Mouse (Mus musculus) adrenal gland, postnatal 10 days (tissue): Measurements from ENCODE around the gene Tada2b. TPM values are rescaled to one million over a fixed set of nuclear protein-coding genes. Genes with fewer than 3 reads are reported as not detected.

Experiments used
- DNase-seq: peaks from one replicate; pipeline ENCODE4 v3.0.0; 2021; ENCODE audit warnings: mixed read lengths
- long read RNA-seq, 2 experiments: library from polyadenylated mRNA; stranded (forward); transcript quantifications; one replicate each; pipeline ENCODE4 v2.0.0; 2021
- total RNA-seq, 2 experiments: library from RNA; stranded (reverse); gene quantifications; 2 replicates each; pipeline ENCODE4 v1.2.3; 2021

The Tada2b gene
- total RNA-seq: 10 to 100 TPM; 32.6 to 34.8 TPM
- long read RNA-seq, experiment 1, transcript Tada2b-201 (2 exons, 3,791 nt): major isoform, 29 of 58 reads
- long read RNA-seq, experiment 1, partial matches to known transcripts: 0 of 58 reads
- long read RNA-seq, experiment 1, other reads (novel, unspliced or antisense): 29 of 58 reads
- long read RNA-seq, experiment 2, transcript Tada2b-201 (2 exons, 3,791 nt): major isoform, 9 of 19 reads
- long read RNA-seq, experiment 2, partial matches to known transcripts: 10 of 19 reads
- long read RNA-seq, experiment 2, other reads (novel, unspliced or antisense): 0 of 19 reads

DNA sequence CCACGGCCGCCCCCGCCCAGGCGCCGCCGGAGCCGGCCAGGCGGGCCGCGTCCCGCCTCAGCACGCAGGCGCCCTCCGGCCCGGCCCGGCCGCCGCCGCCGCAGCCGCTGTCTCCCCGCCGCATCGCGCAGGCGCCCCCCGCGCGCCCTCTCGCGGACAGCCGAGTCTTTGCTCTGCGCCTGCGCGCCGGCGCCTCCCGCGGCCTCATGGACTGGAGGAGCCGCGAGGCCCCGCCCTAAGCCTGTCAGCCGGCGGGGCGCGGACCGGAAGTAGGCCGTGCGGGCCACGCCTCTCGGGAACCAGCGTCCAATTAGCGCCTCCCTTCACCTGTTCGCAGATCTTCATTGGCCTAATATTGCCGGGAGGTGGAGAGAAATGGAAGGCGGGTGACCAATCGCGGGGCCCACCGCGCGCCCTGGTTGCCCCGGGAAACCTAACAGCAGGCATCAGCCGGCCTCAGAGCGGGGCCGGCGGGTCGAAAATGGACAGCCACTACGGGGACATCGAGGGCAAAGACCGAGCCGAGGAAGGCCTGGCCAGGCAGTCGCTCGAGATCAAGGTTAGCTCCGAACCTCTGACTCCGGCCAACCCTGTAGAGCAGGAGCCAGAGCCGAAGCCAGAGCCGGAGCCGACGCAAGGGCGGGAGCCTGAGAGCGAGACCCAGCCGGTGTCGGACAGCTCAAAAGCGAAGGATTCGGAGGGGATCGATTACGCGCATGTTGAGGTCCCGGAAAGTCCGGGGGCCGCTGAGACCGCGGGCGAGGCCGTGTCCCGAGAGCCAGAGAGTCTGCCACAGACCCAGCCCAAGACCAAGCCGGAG, at the start of gene Tada2b, which contains the start of gene Ccdc96:
Tada2b (minus strand) TSS at position 115 of the 820 bp plus-strand sequence.
Ccdc96 (plus strand) TSS at position 418 of the 820 bp plus-strand sequence.
- peak; percentile 97 for DNase-seq

DNA sequence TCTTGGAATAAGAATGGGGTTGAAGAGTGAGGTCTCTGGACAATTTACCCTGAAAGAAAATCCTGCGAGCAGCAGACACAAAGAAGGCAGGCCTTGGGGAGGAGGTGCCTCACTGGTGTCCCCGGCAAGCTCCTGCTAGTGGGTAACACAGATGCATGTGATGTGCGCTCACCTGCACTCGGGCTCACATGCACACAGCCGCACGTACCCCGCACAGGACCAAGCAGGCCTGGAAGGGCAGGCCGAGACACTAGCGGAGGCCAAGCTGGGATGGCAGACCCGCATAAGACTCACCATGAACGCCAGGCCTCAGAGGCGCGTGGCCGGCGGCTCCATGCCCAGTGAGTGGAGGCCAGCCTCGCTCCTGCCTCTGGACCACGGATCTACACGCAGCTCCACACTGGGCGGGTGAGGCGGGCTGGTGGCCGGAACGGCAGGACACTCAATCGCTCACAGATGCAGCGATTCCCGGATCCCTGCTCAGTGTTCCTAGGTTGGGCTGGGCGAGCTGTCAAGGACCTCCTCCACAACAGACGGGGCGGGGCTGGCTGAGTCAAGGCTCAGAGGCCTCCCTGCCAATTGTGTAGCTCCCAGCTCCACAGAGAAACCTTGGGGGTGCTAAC, 46.2 kb upstream of the Tada2b start:
- DNase-seq: peak; percentile 98

DNA sequence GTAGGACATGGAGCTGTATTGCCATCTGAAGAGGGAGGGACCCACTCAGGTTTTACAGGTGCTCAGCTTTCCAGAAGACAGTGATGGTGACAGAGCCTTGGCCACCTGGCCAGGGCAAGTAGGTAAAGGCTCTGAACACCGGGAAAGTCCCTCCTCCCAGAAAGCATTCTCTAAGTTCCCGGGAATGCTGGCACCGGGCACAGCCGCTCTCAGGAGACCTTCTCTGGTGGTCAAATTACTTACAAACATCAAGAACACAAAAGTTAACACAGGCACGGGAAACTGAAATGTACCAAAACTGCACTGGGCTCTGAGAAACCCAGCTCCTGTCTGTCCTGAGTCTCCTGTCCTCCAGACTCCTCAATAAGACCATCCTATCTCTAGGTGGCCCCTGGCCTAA, 45.6 kb upstream of the Tada2b start:
- DNase-seq: no peak

DNA sequence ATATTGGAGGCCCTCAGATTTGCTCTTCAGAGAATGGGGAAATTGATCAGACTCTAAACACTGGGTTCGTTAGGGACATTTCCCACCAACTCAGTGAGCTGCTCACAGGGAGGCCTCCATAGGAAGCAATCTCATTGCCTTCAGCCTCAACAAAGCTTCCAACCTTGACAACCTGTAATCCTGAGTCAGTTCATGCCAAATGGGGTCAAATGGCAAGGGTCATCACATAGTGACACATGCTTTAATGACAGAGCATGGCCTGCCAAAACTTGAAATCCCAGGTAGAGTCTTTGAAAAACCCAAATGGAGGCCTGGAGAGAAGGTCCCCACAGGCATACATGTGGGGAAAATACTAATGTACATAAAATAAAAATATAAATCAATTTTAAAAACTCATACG, 42.8 kb upstream of the Tada2b start:
- DNase-seq: no peak

DNA sequence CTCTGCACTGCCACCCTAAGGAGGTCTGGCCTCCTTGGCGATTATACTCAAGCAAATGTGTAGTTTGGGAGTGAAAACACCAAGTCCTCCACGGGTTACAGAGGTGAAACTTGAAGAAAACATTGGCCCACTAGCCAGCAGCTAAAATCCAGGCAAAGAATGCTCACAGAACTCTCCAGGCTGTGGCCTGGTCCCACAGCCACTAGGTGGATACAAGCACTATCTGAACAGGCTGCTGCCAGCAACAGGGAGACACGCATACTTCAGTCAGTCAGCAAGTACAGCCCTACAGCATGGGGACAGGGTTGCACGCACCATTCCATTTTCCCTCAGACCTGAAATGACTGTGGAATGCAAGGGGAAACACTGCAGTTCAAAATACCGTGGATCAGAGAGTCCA, 42.2 kb upstream of the Tada2b start:
- peak; percentile 38 for DNase-seq

DNA sequence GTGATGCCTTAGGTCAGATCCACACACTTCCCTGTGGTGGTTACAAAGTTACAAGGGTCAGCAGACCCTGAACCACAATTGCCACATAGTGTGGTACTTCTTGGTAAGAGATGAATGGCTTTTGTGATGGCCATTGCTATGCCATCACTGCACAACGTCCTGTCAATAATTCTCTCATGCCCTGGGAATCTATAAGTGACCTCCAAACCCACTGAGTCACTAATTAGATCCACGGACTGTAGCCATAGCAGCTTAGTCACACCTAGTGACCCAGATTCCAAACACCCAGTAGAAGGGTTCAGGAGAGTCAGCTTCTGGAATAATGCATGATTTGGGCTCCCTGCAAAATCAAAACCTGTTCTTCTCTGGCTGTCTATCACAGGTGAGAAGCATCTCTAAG, 41.1 kb upstream of the Tada2b start:
- no peak for DNase-seq

DNA sequence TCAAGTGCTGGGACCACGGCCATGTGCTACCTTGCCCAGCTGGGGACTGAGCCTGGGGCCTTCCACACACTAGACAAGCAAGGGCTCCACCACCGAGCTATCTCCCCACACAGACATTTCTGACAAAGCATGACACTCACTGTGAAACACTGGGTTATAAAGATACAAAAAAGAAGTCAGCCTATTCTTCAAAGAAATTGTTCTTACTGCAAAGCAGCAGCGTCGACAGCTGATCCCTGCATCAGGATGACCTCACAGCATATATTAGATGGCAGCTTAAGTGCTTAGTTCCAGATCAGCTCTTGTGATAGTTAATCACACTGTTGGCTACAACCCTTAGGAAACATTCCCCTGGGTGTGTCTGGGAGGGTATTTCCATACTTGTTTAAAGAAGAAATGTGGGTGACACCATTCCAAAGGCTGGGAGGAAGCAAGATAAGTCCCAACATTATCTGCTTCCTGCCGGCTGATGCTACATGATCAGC, 39.2 kb upstream of the Tada2b start:
- no peak for DNase-seq

DNA sequence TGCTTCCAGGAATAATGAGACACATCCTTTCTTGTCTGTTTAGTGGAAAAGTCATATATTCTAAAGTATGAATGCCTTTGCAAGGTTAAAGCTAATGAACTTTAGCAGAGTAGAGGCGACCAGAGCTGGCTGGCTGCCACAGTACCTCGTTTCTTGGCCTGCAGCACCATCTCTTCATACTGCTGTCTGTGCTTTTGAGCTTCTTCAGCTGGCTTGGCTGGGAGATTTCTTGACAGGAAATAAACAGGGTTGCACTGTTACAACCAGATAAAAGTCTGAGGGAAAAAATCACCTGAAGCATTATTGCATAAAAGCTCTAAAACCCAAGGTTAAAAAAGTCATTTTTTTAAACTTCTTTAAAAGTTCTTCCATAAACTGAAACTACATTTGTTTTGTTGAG, 38.7 kb upstream of the Tada2b start:
- peak; percentile 38 for DNase-seq

DNA sequence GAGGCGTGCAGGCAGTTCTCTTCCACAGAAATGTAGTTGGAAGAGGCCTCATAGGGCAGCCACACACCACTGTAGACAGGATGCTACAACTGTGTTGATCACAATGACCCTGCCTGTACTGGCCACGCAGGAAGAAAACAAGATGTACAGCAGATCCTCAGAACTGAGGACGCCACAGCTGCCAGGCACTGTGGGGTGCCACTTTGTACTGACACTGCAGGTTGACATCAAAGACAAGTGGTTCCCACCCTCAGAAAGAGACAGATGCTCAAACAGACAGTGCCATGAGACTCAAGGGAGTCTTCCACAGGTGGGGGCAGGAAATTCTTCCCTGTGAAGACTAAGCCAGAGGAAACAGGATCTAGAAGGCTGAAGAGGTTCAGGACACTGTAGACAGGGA, 35.7 kb upstream of the Tada2b start:
- DNase-seq: no peak

DNA sequence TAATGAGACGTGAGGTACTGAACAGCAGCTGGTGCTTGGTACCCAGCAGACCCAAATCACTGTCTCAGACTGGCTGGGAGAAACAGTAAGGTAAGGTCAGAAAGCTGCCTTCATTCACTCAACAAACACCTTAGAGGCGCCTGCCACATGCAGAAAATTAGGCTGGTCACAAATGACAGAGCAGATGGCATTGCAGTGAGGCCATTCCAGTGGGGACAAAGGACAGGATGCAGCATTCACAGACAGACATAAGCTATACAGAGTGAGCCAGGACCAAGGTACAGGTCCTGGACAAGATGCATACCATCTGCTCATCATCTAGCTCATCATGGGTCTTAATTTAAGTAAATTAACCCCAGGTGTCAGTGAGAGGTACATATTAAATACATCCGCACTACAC, 33.5 kb upstream of the Tada2b start:
- DNase-seq: no peak

DNA sequence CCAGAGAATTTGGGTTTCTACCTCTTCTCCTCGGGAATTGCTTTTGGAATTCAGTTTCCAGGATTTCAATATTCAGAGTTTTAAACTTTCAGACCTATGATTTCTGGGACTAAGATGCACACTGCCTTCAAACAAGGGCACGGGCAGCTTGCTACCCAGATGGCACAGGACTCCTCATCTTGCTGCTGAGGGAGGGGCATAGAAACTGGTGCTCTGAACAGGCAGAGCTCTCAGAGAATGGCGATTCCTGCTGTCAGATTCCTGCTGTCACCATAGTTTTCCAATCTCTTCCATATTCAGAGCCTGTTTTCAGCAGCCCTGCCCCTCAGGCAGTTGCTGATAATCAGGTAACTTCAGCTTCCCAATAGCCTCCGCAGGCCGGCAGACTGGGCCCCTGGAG, 31.5 kb upstream of the Tada2b start:
- no peak for DNase-seq

DNA sequence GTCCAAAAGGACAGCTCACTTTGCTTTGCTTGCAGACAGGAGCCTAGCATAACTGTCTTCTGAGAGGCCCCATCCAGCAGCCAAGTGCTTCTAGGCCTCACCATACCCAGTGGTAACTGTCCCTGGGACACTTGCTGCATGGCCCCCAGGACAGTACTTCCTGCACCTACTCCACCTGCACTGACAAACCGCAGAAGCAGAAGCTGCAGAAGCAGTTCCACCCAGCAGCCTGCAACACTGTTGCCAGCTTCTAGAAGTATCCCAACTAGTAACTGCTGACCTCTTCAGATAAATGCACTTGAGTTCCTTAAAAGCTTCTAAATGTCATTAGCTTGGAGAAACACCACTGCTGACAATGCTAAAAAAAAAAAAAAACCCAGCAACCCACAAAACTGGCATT, 31.0 kb upstream of the Tada2b start:
- no peak for DNase-seq

DNA sequence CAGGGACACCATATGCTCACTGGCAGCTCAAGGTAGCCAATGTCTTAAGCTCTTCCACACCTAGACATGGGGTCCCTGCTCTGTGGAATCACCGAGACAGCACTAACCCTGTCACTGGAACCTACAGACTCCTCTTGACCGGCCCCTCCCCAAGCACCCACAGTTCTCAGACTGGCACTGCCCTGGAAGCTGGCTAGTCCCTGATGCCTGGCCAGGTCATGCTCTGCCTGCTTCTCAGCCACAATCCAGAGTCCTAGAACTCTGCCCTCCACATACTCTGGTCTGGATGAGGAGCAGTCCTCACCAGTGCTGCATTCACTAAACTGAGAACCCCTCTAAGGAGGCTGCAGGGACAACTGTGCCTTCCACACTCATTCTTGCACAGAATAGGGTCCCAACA, 26.9 kb upstream of the Tada2b start:
- DNase-seq: no peak

DNA sequence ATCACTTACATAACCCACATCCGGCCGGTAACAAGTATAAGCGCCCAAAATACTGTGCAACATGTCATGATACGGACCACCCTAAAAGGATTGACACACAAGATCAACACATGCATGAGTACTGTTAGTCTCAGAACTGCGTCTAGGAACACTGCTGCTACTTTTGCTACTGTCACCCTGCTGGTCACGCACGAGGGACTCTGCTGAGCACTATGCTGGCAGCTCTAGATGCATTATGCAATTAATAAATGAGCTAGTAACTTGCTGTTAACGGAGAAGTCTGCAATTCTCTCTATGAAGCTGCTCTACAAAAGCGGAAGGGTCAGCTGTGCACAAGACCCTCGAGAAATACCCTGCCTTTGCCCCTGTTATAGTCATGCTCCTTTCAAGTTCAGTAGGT, 24.3 kb upstream of the Tada2b start:
- no peak for DNase-seq

DNA sequence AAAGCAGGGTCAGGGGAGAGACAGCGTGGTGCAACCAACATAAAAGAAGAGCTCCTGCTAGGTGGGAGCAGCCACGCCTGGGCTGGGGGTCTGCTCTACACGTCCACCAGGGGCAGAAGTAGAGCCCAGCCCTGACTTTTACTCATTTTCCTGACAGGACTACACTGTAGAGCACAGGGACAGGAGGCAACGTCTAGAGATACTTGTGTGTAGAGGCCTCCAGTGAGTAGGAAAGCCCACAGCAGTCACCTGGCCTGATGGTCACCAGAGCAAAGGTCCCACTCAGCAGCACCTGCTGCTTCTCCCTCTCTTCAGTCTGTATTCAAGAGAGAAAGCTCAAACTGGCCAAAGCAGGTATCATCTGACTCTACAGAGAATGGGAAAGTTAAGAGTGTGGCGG, 21.6 kb upstream of the Tada2b start:
- DNase-seq: no peak

DNA sequence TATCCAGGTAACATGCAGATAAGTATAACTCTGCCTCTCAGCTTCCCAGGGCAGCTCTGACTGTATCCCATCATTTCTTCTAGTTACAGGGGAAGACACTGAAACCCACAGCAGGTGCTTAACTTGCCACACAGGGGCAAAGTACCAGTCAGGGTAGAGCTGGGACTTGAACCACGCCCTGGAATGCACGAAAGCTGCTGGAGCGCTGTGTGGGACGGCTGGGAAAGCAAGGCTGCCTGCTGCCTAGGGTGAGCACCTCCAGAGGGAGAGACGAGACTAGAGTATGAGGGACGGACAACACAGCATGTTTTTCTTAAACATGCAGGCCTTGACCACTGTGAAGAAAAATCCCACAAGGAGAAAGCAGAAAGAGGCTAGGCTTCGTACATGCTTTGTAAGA, 21.1 kb upstream of the Tada2b start:
- DNase-seq: no peak

DNA sequence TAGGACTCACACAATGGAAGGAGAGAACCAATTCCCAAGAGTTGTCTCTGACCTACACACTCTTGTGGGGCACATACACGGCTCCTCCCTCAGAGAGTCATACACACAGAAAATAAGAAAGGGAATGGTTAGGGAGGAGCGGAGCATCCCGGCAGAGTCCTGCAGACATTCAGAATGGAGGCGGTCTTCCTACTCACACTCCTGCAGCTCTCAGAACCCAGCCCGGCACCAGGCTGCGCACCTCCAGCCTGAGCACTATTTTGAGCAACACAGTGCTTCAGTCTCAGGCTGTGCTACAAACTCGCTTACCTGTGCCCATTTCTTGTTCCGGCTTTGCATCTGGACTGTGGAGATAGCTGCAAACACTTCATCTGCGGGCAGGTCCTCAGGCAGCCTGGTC, 10.6 kb upstream of the Tada2b start:
- DNase-seq: no peak

DNA sequence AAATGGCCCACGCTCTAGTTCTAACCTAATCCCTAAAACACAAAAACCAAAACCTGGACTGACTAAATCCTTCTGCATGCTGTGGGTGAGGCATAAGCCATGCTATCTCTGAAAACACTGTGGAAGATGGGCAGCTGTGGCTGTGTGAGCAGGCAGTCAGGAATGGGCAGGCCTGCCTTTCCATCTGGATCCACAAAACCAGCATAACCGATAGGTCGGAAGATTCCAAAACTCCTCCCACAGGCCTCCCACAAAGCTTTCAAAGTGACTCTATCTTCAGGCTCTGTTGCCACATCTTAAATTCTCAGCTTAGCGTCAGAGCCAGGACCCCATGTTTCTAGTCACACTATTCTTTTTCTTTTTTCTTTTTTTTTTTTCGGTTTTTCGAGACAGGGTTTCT, 9.8 kb upstream of the Tada2b start:
- DNase-seq: no peak

DNA sequence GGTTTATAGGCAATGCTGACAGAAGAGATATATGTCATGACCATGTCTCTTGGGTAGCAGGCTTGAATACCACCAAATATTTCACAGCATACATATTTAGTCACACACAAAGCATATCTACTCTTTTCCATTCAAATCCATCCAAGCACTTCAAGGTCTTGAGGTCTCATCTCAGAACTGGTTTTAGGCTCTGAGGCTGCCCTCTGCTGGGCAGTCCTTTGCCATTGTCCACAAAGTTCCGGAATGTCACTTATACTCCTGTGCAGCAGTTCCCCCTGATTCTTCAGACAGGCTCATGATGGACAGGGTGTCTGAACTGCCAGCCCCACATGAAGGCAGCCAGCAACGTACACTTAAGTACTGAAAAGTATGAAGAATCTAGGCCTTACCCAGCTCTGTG, 5.1 kb upstream of the Tada2b start:
- peak; percentile 71 for DNase-seq

DNA sequence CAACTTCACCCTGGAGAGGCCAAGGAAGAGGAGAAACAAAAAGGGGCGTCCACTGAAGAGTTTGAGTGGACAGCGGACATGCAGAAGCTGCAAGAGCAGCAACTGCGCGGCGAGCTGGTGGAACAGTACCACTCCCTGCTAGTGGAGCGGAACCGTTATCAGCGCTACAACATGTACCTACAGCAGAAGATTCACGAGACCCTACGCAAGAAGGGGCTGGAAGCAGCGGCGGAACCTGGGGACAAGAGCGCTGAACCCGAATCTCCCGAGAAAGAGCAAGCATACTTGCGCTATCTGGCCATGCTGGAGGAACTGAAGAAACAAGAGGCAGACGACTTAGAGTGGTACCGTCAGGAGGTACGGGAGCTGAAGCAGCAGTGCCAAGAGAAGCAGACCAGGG, 1.2 kb upstream of the Tada2b start:
- DNase-seq: no peak

DNA sequence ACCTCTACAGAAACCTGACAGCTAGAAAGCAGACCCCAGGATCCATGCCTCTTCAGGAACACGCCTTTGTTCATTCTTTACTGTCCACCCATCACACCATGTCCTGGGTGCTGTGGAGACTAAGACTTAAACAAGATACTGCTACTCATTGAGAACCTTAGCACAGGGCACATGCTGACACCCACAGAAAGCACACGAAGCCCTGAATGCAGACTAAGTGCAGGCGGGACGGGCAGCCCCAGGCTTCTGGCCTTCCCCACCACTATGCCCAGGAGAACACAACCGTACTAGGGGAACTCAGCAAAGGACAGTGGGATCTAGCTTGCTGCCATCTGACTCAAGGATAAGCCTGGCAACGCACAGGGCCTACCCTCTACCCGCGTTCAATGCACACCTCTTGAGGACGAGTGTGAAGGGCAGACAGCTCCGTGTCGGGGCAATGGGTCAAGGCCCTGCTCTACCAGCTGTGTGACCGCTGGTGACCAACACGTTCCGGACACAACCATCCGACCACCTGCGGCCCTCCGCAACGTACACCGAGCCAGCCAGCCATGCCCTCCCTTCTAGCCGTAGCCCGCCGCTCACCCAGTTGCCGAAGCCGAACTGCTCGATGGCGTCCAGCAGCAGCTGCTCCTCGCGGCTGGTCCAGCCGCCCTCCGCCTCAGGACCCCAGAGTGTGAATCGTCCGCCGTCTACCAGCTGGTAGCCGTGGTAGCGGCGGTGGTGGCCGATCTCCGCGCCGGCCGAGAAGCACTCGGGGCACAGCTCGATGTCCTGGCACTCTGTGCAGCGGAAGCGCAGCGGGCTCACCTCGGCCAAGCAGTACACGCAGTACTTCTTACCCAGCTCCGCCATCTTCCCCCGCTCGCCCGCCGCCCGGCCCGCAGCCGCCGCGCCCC, 633 bp downstream of the Tada2b start:
- DNase-seq: peak; percentile 52

DNA sequence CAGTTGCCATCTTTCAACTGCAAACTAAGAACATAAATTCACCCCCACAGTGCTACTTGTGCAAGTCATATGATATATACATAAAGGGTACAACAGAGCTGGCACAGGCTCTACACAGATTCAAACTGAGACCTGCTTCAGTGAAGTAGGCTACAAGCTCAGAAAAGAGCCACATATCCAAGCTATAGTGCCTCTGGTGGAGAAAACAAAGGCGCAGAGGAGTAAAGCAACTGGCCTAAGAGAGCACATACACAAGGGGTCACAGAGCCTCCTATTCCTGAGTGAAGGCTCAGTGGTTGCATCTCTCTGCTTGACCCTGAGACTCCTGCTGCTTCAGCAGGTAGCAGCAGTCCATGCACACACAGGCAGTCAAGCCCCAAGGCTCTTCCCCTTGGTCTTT, 3.0 kb downstream of the Tada2b start:
- no peak for DNase-seq
